ENCODE assay signal across 7 mouse cellular contexts in genomic region chr1:90221811-90222361, GRCm38 (mm10). TPM values are rescaled to one million over a fixed set of nuclear protein-coding genes. Genes with fewer than 3 reads are reported as not detected.
DNase-seq lines count a peak whose midpoint lies in the region; ATAC-seq and TF ChIP-seq lines count a peak whose summit lies in the region.

No protein-coding gene starts in this region.

- no peak for TF ChIP-seq CTCF in liver, postnatal 0 days (IDR thresholded peaks at IDR 0.05; ENCODE audit: low read depth)

- H3K27me3 ChIP-seq in forebrain, embryonic 12.5 days, result 0 out of 2 replicates have a peak, but pooled peaks cover 4% of the 10 kb centered on the region
- no peaks in the 10 kb centered on the region; the same call in 1 of the 2 replicates for H3K27me3 ChIP-seq in hindbrain, embryonic 11.5 days (ENCODE audit: control insufficient read depth, insufficient read depth, low read length)
- no peaks in the 10 kb centered on the region for H3K27me3 ChIP-seq in liver, postnatal 0 days (ENCODE audit: insufficient read depth, low read length)

- WGBS in forebrain, embryonic 12.5 days, result 32% methylated on average over 18 of the region's 18 CpGs
- WGBS in hindbrain, embryonic 11.5 days, result 44% methylated on average over 18 of the region's 18 CpGs
- WGBS in liver, postnatal 0 days (ENCODE audit: insufficient replicate concordance), result 54% methylated on average over 18 of the region's 18 CpGs

- TF ChIP-seq EP300 in liver, postnatal 0 days (IDR thresholded peaks at IDR 0.05; ENCODE audit: low read depth), result no peak

- DNase-seq in hindbrain, embryonic 11.5 days (ENCODE audit: low spot score), result peak; percentile 74
- DNase-seq in left cerebral cortex, postnatal 4 days, result peak; percentile 85
- DNase-seq in right cerebral cortex, postnatal 10 days (ENCODE audit: low spot score in 2 of 2), result peak; percentile 80 to 85
- no peak for DNase-seq in lung, postnatal 36 days
- no peak for DNase-seq in gastrocnemius, postnatal 36 days
- no peak for DNase-seq in liver, postnatal 0 days

- peak overlapping the region; percentile 41 for H3K4me2 ChIP-seq in forebrain, embryonic 12.5 days
- H3K4me2 ChIP-seq in hindbrain, embryonic 11.5 days (replicated peaks; ENCODE audit: low read depth, low read length), result peak overlapping the region; percentile 20
- H3K4me2 ChIP-seq in liver, postnatal 0 days (ENCODE audit: low read depth, low read length), result no peak overlapping the region

- peak overlapping the region; percentile 80 for H3K27ac ChIP-seq in forebrain, embryonic 12.5 days
- H3K27ac ChIP-seq in hindbrain, embryonic 11.5 days (ENCODE audit: low read depth, low read length), result peak overlapping the region; percentile 48; the same call in 1 of the 2 replicates
- no peak overlapping the region for H3K27ac ChIP-seq in liver, postnatal 0 days (ENCODE audit: low read depth)

- H3K4me1 ChIP-seq in forebrain, embryonic 12.5 days, result peaks cover 60% of the 10 kb centered on the region
- peaks cover 10% of the 10 kb centered on the region; the same call in 1 of the 2 replicates for H3K4me1 ChIP-seq in hindbrain, embryonic 11.5 days (replicated peaks; ENCODE audit: control insufficient read depth, insufficient read depth, low read length)
- no peaks in the 10 kb centered on the region for H3K4me1 ChIP-seq in liver, postnatal 0 days (ENCODE audit: insufficient read depth)

- H3K9ac ChIP-seq in forebrain, embryonic 12.5 days, result peak overlapping the region; percentile 25; the same call in 1 of the 2 replicates
- H3K9ac ChIP-seq in hindbrain, embryonic 11.5 days (ENCODE audit: low read depth, low read length), result no peak overlapping the region
- H3K9ac ChIP-seq in liver, postnatal 0 days (replicated peaks), result no peak overlapping the region

- ATAC-seq in forebrain, embryonic 12.5 days (ENCODE audit: low FRiP score), result peak; percentile 78
- peak; percentile 83 for ATAC-seq in hindbrain, embryonic 11.5 days (ENCODE audit: low FRiP score)
- no peak for ATAC-seq in liver, postnatal 0 days

- H3K4me3 ChIP-seq in forebrain, embryonic 12.5 days (replicated peaks), result no peak overlapping the region
- H3K4me3 ChIP-seq in hindbrain, embryonic 11.5 days (ENCODE audit: low read depth, low read length), result no peak overlapping the region
- H3K4me3 ChIP-seq in liver, postnatal 0 days (ENCODE audit: low read depth, low read length), result no peak overlapping the region

- peaks cover 2% of the 10 kb centered on the region for H3K36me3 ChIP-seq in forebrain, embryonic 12.5 days (replicated peaks)
- no peaks in the 10 kb centered on the region for H3K36me3 ChIP-seq in hindbrain, embryonic 11.5 days (ENCODE audit: control insufficient read depth, insufficient read depth, low read length)
- H3K36me3 ChIP-seq in liver, postnatal 0 days (replicated peaks; ENCODE audit: insufficient read depth, low read length), result no peaks in the 10 kb centered on the region

- H3K9me3 ChIP-seq in forebrain, embryonic 12.5 days, result no peaks in the 10 kb centered on the region
- H3K9me3 ChIP-seq in hindbrain, embryonic 11.5 days (ENCODE audit: control insufficient read depth, low read length), result no peaks in the 10 kb centered on the region
- no peaks in the 10 kb centered on the region for H3K9me3 ChIP-seq in liver, postnatal 0 days (ENCODE audit: low read length)

- intact Hi-C loops in left cerebral cortex, postnatal 4 days (cut with DNase I), result no loop called here
- intact Hi-C loops in gastrocnemius, postnatal 36 days (cut with DNase I), result no loop called here

RNA-seq across cellular contexts. Expression of gene Ackr3, which starts 18.1 kb away (rescaled TPM):
- 25.5 and 28.7 TPM in 2 replicates for polyA plus RNA-seq in forebrain, embryonic 12.5 days (2016; fragmentation: Nextera tagmentation; extraction: Ambion mirVana)
- 25.7 and 29.6 TPM in 2 replicates for polyA plus RNA-seq in hindbrain, embryonic 11.5 days (2014; fragmentation: Nextera tagmentation; extraction: Ambion mirVana)
- total RNA-seq in left cerebral cortex, postnatal 4 days (2021), result 1 to 10 TPM; 7.3 to 9.0 TPM
- total RNA-seq in gastrocnemius, postnatal 36 days (2021), result 10 to 100 TPM in 1 of 2 experiments, 1 to 10 TPM in 1; 9.9 to 13.4 TPM
- polyA plus RNA-seq in liver, postnatal 0 days (2015; fragmentation: Nextera tagmentation; extraction: Ambion mirVana), result 2.3 and 2.5 TPM in 2 replicates

Comparison
In these comparisons a context has a peak if more than half of its experiments do, and no peak if none do; other contexts are left out.
1. DNase-seq: peak in hindbrain, embryonic 11.5 days (single experiment), left cerebral cortex, postnatal 4 days (single experiment) and right cerebral cortex, postnatal 10 days (2 of 2); none in lung, postnatal 36 days (single experiment), gastrocnemius, postnatal 36 days (0 of 2) and liver, postnatal 0 days (single experiment).